Mouse (Mus musculus) kidney, postnatal 0 days (tissue): Measurements from ENCODE around the gene Slc46a2. TPM values are rescaled to one million over a fixed set of nuclear protein-coding genes. Genes with fewer than 3 reads are reported as not detected.

Experiments
- ATAC-seq: fragments of 200-750 bp; cut with Nextera tagmentation; replicated peaks from 2 replicates; pipeline ENCODE4 v1.8.0; 2017; ENCODE audit warnings: low read depth, moderate number of reproducible peaks, moderate TSS enrichment, moderate library complexity; ENCODE audit not compliant: low FRiP score
- DNase-seq: peaks from one replicate; pipeline ENCODE4 v3.0.0-alpha.2; 2016; ENCODE audit warnings: low spot score
- H3K27ac ChIP-seq: fragments of 300-500 bp; sonication (generic); 2 replicates; pipeline ENCODE4 v1.5.1; 2014; ENCODE audit warnings: mild to moderate bottlenecking
- H3K27me3 ChIP-seq: fragments of 300-500 bp; sonication (generic); 2 replicates; pipeline ENCODE4 v1.6.1; 2014; ENCODE audit warnings: low read length, mixed read lengths; ENCODE audit not compliant: insufficient read depth
- H3K36me3 ChIP-seq: fragments of 300-500 bp; sonication (generic); 2 replicates; pipeline ENCODE4 v1.6.1; 2014; ENCODE audit warnings: low read length, mixed read lengths; ENCODE audit not compliant: insufficient read depth
- H3K4me1 ChIP-seq: fragments of 300-500 bp; sonication (generic); replicated peaks from 2 replicates; pipeline ENCODE4 v1.6.1; 2014; ENCODE audit warnings: antibody characterized with exemption, low read length, mixed read lengths; ENCODE audit not compliant: insufficient read depth
- H3K4me2 ChIP-seq: fragments of 300-500 bp; sonication (generic); 2 replicates; pipeline ENCODE4 v1.6.1; 2014; ENCODE audit warnings: mild to moderate bottlenecking, low read length, moderate library complexity, mixed read lengths
- H3K4me3 ChIP-seq: fragments of 300-500 bp; sonication (generic); replicated peaks from 2 replicates; pipeline ENCODE4 v1.5.1; 2014; ENCODE audit warnings: low read depth, low read length
- H3K9ac ChIP-seq: fragments of 300-500 bp; sonication (generic); 2 replicates; pipeline ENCODE4 v1.6.1; 2014; ENCODE audit warnings: low read depth, low read length
- H3K9me3 ChIP-seq: fragments of 300-500 bp; sonication (generic); replicated peaks from 2 replicates; pipeline ENCODE4 v1.6.1; 2016; ENCODE audit warnings: low read length, inconsistent platforms, mixed read lengths
- CTCF ChIP-seq: IDR thresholded peaks from 2 replicates; pipeline ENCODE4 v1.5.1; 2016; ENCODE audit warnings: antibody characterized with exemption, low read depth, mild to moderate bottlenecking, moderate library complexity
- WGBS: fragments of 180-500 bp; shearing (Covaris S2); extraction: QIAGEN DNeasy Blood & Tissue Kit; methylation state at CpG from one replicate; pipeline ENCODE4 v1.1.7; 2014; 5-methylcytosine and 5-hydroxymethylcytosine counted together
- polyA plus RNA-seq: library from polyadenylated mRNA; unstranded; fragments of >200 nt; fragmentation: Nextera tagmentation; extraction: Ambion mirVana; gene quantifications from 2 replicates; pipeline ENCODE4 v1.2.1, GENCODE M21; 2015

Gene Slc46a2
- polyA plus RNA-seq, 1 experiment from 2014 or later = 0.24 TPM

DNA sequence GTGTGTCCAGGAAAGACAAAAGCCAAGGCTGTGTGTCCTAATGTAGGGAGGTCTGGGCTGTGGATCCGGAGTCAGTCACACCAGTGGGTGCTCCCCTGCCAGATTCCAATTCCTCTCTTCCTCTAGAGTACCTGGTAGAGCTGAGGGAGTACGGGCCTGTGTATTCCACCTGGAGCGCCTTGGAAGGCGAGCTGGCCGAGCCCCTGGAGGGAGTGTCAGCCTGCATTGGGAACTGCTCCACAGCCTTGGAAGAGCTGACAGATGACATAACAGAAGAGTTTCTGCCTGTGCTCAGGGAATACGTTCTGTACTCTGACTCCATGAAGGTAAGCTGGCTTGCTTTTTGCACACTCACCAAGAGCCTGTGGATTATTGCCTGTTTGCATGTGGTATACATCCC is 28.6 kb downstream of the Slc46a2 start:
- Histone ChIP-seq H3K27me3 (no peaks in the 10 kb centered on the region), H3K9ac (no peak overlapping the region), H3K27ac (no peak overlapping the region), H3K4me3 (no peak overlapping the region), H3K4me2 (no peak overlapping the region), H3K36me3 (peaks cover 7% of the 10 kb centered on the region), H3K9me3 (no peaks in the 10 kb centered on the region), H3K4me1 (no peaks in the 10 kb centered on the region)
- no peak for TF ChIP-seq CTCF
- WGBS = 96% methylated on average over 6 of the region's 6 CpGs
- no peak for DNase-seq
- no peak for ATAC-seq

DNA sequence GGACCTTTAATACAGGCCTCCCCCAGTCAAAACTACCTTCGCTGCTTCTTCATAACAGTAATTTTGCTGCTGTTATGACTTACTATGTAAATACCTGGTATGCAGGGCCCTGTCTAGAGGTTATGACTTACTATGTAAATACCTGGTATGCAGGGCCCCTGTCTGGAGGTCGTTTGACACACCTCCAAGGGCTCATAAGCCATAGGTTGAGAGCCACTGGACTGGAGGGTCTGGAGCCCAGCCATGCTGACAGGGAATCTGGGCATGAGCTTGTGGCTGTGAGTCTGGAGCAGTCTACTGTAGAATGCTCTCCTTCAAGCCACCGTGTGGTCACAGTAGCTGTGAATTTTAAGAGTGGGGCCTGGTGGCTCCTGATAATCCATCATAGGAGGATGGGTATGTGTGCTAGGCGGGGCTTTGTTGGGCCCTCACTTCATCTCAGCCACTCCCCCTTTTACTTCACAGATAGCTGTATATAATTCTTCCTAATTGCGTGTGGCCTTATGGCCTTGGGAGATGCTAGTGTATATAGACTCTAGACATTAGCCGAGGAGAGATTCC is 30.6 kb downstream of the Slc46a2 start:
- Histone ChIP-seq H3K27ac (no peak overlapping the region), H3K9me3 (no peaks in the 10 kb centered on the region), H3K9ac (no peak overlapping the region), H3K36me3 (peaks cover 12% of the 10 kb centered on the region; the same call in 1 of the 2 replicates), H3K27me3 (no peaks in the 10 kb centered on the region), H3K4me1 (no peaks in the 10 kb centered on the region), H3K4me2 (no peak overlapping the region), H3K4me3 (no peak overlapping the region)
- TF ChIP-seq CTCF = no peak
- WGBS = 77% methylated on average over 6 of the region's 6 CpGs
- no peak for DNase-seq
- no peak for ATAC-seq

DNA sequence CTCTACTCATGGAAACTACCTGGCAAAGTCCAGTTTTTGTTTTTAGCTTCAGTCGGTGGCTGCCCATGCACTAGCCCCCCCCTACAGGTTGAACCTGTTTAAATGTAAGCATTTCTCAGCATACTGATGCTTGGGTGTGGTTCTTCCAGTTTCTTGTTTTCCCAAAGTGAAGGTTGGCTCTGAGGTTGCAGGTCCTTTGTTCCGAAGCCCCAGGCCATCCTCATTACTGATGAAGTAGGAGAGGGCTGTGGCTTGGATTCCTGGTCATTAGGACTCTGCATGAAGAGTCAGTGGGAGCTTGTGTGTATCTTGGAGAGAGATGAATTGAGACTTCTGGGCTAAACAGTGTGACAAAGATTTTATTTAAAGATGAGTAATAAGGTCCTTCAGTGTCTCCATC is 33.6 kb downstream of the Slc46a2 start:
- Histone ChIP-seq H3K36me3 (peaks cover 10% of the 10 kb centered on the region; the same call in 1 of the 2 replicates), H3K9ac (no peak overlapping the region), H3K27me3 (no peaks in the 10 kb centered on the region), H3K4me2 (no peak overlapping the region), H3K9me3 (no peaks in the 10 kb centered on the region), H3K4me1 (no peaks in the 10 kb centered on the region), H3K4me3 (no peak overlapping the region), H3K27ac (no peak overlapping the region)
- no peak for DNase-seq
- TF ChIP-seq CTCF = no peak
- ATAC-seq = no peak
- WGBS = 79% methylated on average over 2 of the region's 2 CpGs

DNA sequence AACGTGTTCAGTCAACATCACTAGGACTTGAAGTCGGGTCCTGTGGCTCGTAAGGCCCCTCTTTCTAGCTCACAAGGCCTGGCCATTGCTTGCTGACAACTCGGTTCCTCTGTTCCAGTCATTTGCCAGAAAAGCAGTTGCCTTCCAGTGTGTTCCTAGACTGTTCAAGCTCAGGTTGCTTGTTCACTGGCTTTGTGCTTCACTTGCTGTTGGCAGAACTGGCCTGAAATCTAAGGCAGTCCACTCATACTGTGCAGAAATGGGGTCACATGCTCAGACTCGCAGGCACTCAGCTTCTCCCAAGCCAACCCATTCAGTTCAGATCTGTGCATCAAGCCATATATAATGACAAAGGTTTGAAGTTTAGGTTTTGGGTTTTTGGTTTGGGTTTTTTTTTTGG is 34.1 kb downstream of the Slc46a2 start:
- no peak for TF ChIP-seq CTCF
- Histone ChIP-seq H3K9me3 (no peaks in the 10 kb centered on the region), H3K9ac (no peak overlapping the region), H3K27me3 (no peaks in the 10 kb centered on the region), H3K4me1 (no peaks in the 10 kb centered on the region), H3K4me2 (no peak overlapping the region), H3K4me3 (no peak overlapping the region), H3K27ac (no peak overlapping the region), H3K36me3 (peaks cover 9% of the 10 kb centered on the region; the same call in 1 of the 2 replicates)
- 88% methylated on average over 5 of the region's 5 CpGs for WGBS
- ATAC-seq (no peak), DNase-seq (no peak)

DNA sequence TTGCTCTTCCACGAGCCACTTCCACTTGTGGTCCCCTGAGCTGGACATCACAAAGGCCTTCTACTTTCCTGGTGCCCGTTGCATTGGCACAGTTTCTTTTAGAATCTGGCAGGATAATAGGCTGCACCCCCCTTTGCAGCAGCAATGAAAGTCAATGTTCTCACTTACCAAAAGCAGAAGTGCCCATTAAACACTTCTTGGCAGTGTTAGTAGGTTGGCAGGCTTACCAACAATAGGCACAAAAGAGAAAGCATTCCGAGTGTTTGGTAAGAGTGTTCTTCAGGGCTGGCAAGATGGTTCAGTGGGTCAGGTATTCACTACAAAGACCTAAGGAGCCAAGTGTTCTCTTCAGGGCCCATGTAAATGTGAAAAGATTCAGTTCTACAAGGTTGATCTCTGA is 35.4 kb downstream of the Slc46a2 start:
- no peak overlapping the region for H3K9ac ChIP-seq
- ATAC-seq (no peak), DNase-seq (no peak)
- H3K36me3 ChIP-seq = 0 out of 2 replicates have a peak, but pooled peaks cover 6% of the 10 kb centered on the region
- no peak overlapping the region for H3K27ac ChIP-seq
- H3K4me2 ChIP-seq = no peak overlapping the region
- no peak overlapping the region for H3K4me3 ChIP-seq
- no peaks in the 10 kb centered on the region for H3K27me3 ChIP-seq
- WGBS = 92% methylated on average over 3 of the region's 3 CpGs
- no peaks in the 10 kb centered on the region for H3K9me3 ChIP-seq
- no peak for TF ChIP-seq CTCF
- no peaks in the 10 kb centered on the region for H3K4me1 ChIP-seq

DNA sequence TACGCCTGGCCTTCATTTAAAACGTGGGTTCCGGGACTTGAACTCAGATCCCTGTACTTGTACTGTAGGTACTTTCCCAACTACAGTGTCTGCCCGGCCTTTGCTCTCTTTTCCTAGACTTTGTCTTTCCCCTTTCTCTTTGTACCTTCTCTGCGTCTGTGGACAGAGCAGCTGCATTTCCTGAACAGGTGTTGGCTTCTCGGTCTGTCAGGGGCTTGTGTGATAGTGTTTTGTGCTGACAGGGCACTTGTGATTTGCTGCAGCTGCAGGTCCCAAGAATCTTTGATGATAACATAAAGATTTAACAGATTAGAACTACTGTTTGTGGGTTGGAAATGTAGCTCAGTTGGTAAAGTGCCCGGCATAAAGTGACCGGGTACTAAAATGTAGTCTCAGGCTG is 36.3 kb downstream of the Slc46a2 start:
- H3K9ac ChIP-seq = no peak overlapping the region

DNA sequence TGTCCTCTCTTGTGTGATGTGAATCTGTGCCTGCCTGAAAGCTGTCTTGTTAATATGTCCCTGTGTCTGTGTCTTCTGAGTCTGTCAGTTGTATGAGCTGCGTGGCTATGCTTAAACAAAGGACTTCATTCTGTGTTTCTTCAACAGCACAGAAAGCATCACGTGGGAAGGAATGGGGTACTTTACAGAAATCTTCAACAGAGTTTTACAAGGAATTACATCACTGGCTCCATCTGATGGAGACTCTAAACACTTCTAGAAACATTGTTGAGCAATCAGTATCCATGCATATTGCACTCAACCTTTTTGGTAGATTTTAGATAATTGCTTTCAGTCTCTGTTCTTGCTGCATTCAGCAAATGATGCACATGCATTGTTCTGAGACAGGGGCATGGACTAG is 37.8 kb downstream of the Slc46a2 start:
- H3K36me3 ChIP-seq = 0 out of 2 replicates have a peak, but pooled peaks cover 6% of the 10 kb centered on the region
- no peak for DNase-seq

More for the DNA sequence above, 36.3 kb downstream of the Slc46a2 start:
- ATAC-seq = no peak
- H3K4me1 ChIP-seq = no peaks in the 10 kb centered on the region
- no peaks in the 10 kb centered on the region for H3K27me3 ChIP-seq
- H3K9me3 ChIP-seq = no peaks in the 10 kb centered on the region
- no peak overlapping the region for H3K27ac ChIP-seq
- H3K4me2 ChIP-seq = no peak overlapping the region
- no peak for DNase-seq
- no peak for TF ChIP-seq CTCF
- no peak overlapping the region for H3K4me3 ChIP-seq
- 0 out of 2 replicates have a peak, but pooled peaks cover 6% of the 10 kb centered on the region for H3K36me3 ChIP-seq
- WGBS = 77% methylated on average over 8 of the region's 8 CpGs

More for the DNA sequence above, 37.8 kb downstream of the Slc46a2 start:
- no peaks in the 10 kb centered on the region for H3K9me3 ChIP-seq
- no peaks in the 10 kb centered on the region for H3K27me3 ChIP-seq
- H3K4me3 ChIP-seq = no peak overlapping the region
- H3K27ac ChIP-seq = no peak overlapping the region
- ATAC-seq = no peak
- H3K4me1 ChIP-seq = no peaks in the 10 kb centered on the region
- H3K4me2 ChIP-seq = no peak overlapping the region
- 87% methylated on average over 2 of the region's 2 CpGs for WGBS
- TF ChIP-seq CTCF = no peak
- no peak overlapping the region for H3K9ac ChIP-seq
